Mouse (Mus musculus) thymus, adult 2 months (tissue): ENCODE data around the gene Muc1.

Experiments
- CTCF ChIP-seq: fragments of 200-500 bp; IDR thresholded peaks from 2 replicates; pipeline ENCODE4 v1.5.1; 2012; ENCODE audit warnings: mild to moderate bottlenecking, control low read depth, low read length, moderate library complexity, borderline replicate concordance; ENCODE audit not compliant: control insufficient read depth, poor library complexity, insufficient read depth; ENCODE audit errors: extremely low read depth
- POLR2A ChIP-seq: fragments of 200-500 bp; IDR thresholded peaks from 2 replicates; pipeline ENCODE4 v1.6.1; 2012; ENCODE audit warnings: mild to moderate bottlenecking, low read length, control low read depth, moderate library complexity; ENCODE audit not compliant: control insufficient read depth, poor library complexity, insufficient read depth; ENCODE audit errors: extremely low read depth

GRCm38 (mm10) chr3:89226900-89227299 lies 2.0 kb upstream of the Muc1 start, which contains the start of gene Mtx1:
- TF ChIP-seq CTCF (no peak), POLR2A (no peak)
